ENCODE assay signal across 23 mouse cellular contexts in the genomic region with DNA sequence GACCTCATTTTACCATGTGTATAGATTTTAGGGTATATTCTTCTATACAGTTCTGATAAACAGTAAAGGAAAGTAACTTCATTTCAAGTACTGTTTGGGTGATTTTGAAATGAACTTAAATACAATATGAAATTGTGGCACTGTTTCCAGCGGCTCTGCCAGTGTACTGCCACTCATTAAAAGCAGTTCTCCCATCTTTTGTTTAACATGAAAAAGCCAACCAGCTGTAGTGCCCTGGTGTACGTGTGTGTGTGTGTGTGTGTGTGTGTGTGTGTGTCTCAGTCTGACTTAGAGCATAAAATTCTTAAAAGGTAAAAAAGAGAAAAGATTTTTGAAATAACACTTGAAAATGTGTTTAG. TPM values are rescaled to one million over a fixed set of nuclear protein-coding genes. Genes with fewer than 3 reads are reported as not detected.
DNase-seq lines count a peak whose midpoint lies in the region; ATAC-seq and TF ChIP-seq lines count a peak whose summit lies in the region.
"Had no signal": no experiment of that assay in that cellular context is flagged by ENCODE, and none has a peak within 500 bp of the region (broad histone marks: within the 10 kb centered on the region; RNA-seq: fewer than 3 reads in every experiment).

No protein-coding gene starts in this region.

- in situ Hi-C loops in CH12.LX (cut with MboI; ENCODE audit: low pct_ligation_motif_present, low pct_unique_long_range_greater_than_20kb, low sequenced_read_pairs): loop anchor here (25.0 kb wide), 1 partner anchor 817 kb away; no protein-coding TSS in a partner anchor

- dilution Hi-C loops in CH12.LX (cut with MboI; ENCODE audit: extremely low pct_ligation_motif_present, extremely low pct_unique_long_range_greater_than_20kb, low sequenced_read_pairs): no loop called here

- H3K9ac ChIP-seq in CH12.LX (ENCODE audit: insufficient read depth, low read depth): peak overlapping the region; percentile 40; the same call in 1 of the 2 replicates
- peak overlapping the region; percentile 53 for H3K9ac ChIP-seq in liver, embryonic 12.5 days
- no peak overlapping the region; the same call in 1 of the 2 replicates for H3K9ac ChIP-seq in liver, embryonic 16.5 days (ENCODE audit: low read depth, low read length)
- H3K9ac ChIP-seq: embryonic facial prominence, embryonic 13.5 days; heart, embryonic 12.5 days; hindbrain, embryonic 15.5 days had no signal

- no peak for ATAC-seq in erythroblast, adult 5-6 weeks (replicated peaks; ENCODE audit: low FRiP score, poor library complexity, severe bottlenecking)
- no peak for ATAC-seq in liver, embryonic 12.5 days
- no peak for ATAC-seq in liver, embryonic 16.5 days (ENCODE audit: low read depth)
- ATAC-seq: CD4-positive, CD25-positive, alpha-beta regulatory T cell, adult 4 months; forebrain, embryonic 16.5 days had no signal

- no peak overlapping the region for H3K27ac ChIP-seq in CH12.LX (ENCODE audit: insufficient read depth, low read depth)
- H3K27ac ChIP-seq in liver, embryonic 12.5 days: peak overlapping the region; percentile 78
- peak overlapping the region; percentile 58; the same call in 1 of the 2 replicates for H3K27ac ChIP-seq in liver, embryonic 16.5 days (ENCODE audit: low read length)
- H3K27ac ChIP-seq: embryonic facial prominence, embryonic 13.5 days; forebrain, embryonic 10.5 days; heart, adult 2 months; hindbrain, embryonic 15.5 days had no signal

- 57% methylated on average over 2 of the region's 2 CpGs for WGBS in liver, embryonic 12.5 days (ENCODE audit: insufficient replicate concordance)
- 58% methylated on average over 2 of the region's 2 CpGs for WGBS in liver, embryonic 16.5 days (ENCODE audit: insufficient replicate concordance)

- H3K36me3 ChIP-seq in erythroblast, embryonic 14.5 days (ENCODE audit: control insufficient read depth): no peaks in the 10 kb centered on the region
- H3K36me3 ChIP-seq in CH12.LX (replicated peaks in 1 of 2; ENCODE audit: control insufficient read depth in 1 of 2, insufficient read depth in 1 of 2, low read length in 1 of 2): no peaks in the 10 kb centered on the region
- H3K36me3 ChIP-seq in liver, embryonic 12.5 days: no peaks in the 10 kb centered on the region
- no peaks in the 10 kb centered on the region for H3K36me3 ChIP-seq in liver, embryonic 16.5 days (ENCODE audit: control insufficient read depth, insufficient read depth)
- H3K36me3 ChIP-seq: embryonic facial prominence, embryonic 13.5 days; heart, embryonic 12.5 days had no signal

- TF ChIP-seq EP300 in CH12.LX (IDR thresholded peaks at IDR 0.05; ENCODE audit: low read length): no peak

- TF ChIP-seq CTCF in CH12.LX (conservative IDR thresholded peaks at IDR 0.05 in 1 of 2, IDR thresholded peaks at IDR 0.05 in 1 of 2; ENCODE audit: low read depth in 2 of 2, low read length in 2 of 2): no peak

- peak overlapping the region; percentile 57 for H3K4me3 ChIP-seq in erythroblast, embryonic 14.5 days (replicated peaks)
- H3K4me3 ChIP-seq in CH12.LX (replicated peaks in 1 of 3; ENCODE audit: low read depth in 2 of 3, low read length in 2 of 3, poor library complexity in 1 of 3): peak overlapping the region in 2 of 3 experiments; percentile 27 to 55
- peak overlapping the region; percentile 40 for H3K4me3 ChIP-seq in liver, embryonic 12.5 days
- peak overlapping the region; percentile 28 for H3K4me3 ChIP-seq in liver, embryonic 16.5 days (ENCODE audit: low read depth, low read length)
- H3K4me3 ChIP-seq: embryonic facial prominence, embryonic 13.5 days; forebrain, embryonic 10.5 days; heart, adult 2 months; heart, embryonic 12.5 days; hindbrain, embryonic 15.5 days had no signal

- H3K4me1 ChIP-seq in erythroblast, embryonic 14.5 days (ENCODE audit: control insufficient read depth): peaks cover 37% of the 10 kb centered on the region
- peaks cover 9 to 60% of the 10 kb centered on the region in 2 experiments for H3K4me1 ChIP-seq in CH12.LX (ENCODE audit: control insufficient read depth in 1 of 2, insufficient read depth in 2 of 2)
- peaks cover 45% of the 10 kb centered on the region for H3K4me1 ChIP-seq in liver, embryonic 12.5 days
- peaks cover 9% of the 10 kb centered on the region for H3K4me1 ChIP-seq in liver, embryonic 16.5 days (ENCODE audit: control insufficient read depth, low read depth, low read length)

- H3K27me3 ChIP-seq in erythroblast, embryonic 14.5 days (ENCODE audit: control insufficient read depth): no peaks in the 10 kb centered on the region
- H3K27me3 ChIP-seq in CH12.LX (replicated peaks): no peaks in the 10 kb centered on the region
- no peaks in the 10 kb centered on the region for H3K27me3 ChIP-seq in liver, embryonic 12.5 days (replicated peaks)
- no peaks in the 10 kb centered on the region for H3K27me3 ChIP-seq in liver, embryonic 16.5 days (ENCODE audit: control insufficient read depth, insufficient read depth, low read depth, low read length)
- H3K27me3 ChIP-seq: embryonic facial prominence, embryonic 13.5 days; heart, embryonic 12.5 days; hindbrain, embryonic 15.5 days had no signal

- no peak for TF ChIP-seq POLR2A in CH12.LX (IDR thresholded peaks at IDR 0.05; ENCODE audit: low read depth, low read length)

- no peak for DNase-seq in CH12.LX (ENCODE audit: extremely low read depth)
- DNase-seq in heart, adult 8-10 months (ENCODE audit: low spot score): no peak
- no peak for DNase-seq in layer of hippocampus, adult 11-12 months (ENCODE audit: low spot score)
- DNase-seq: adrenal gland, adult 2 months; adrenal gland, postnatal 25 days; B cell, adult 2 months; cerebellum, adult 18-20 months; cerebellum, adult 9-11 months; cerebellum, postnatal 36 days; gastrocnemius, postnatal 14 days; heart, adult 2 months had no signal

- H3K79me2 ChIP-seq in CH12.LX (replicated peaks; ENCODE audit: control insufficient read depth, extremely low read depth, insufficient read depth, poor library complexity, severe bottlenecking): no peaks in the 10 kb centered on the region

- no peaks in the 10 kb centered on the region for H3K9me3 ChIP-seq in erythroblast, embryonic 14.5 days (ENCODE audit: control insufficient read depth, low read length)
- no peaks in the 10 kb centered on the region for H3K9me3 ChIP-seq in CH12.LX (replicated peaks; ENCODE audit: low read length)
- H3K9me3 ChIP-seq in liver, embryonic 12.5 days (replicated peaks): no peaks in the 10 kb centered on the region
- no peaks in the 10 kb centered on the region for H3K9me3 ChIP-seq in liver, embryonic 16.5 days (replicated peaks; ENCODE audit: control insufficient read depth, low read length)
- H3K9me3 ChIP-seq: embryonic facial prominence, embryonic 13.5 days; forebrain, embryonic 10.5 days; heart, embryonic 12.5 days; hindbrain, embryonic 15.5 days had no signal

- peak overlapping the region; percentile 67 for H3K4me2 ChIP-seq in CH12.LX (ENCODE audit: insufficient read depth, low read depth, poor library complexity, severe bottlenecking)
- H3K4me2 ChIP-seq in liver, embryonic 12.5 days: peak overlapping the region; percentile 65
- peak overlapping the region; percentile 51 for H3K4me2 ChIP-seq in liver, embryonic 16.5 days (ENCODE audit: low read depth, low read length)
- H3K4me2 ChIP-seq: embryonic facial prominence, embryonic 13.5 days; heart, embryonic 12.5 days; hindbrain, embryonic 15.5 days had no signal

- TF ChIP-seq RAD21 in CH12.LX (IDR thresholded peaks at IDR 0.05; ENCODE audit: low read depth, low read length): no peak

TF ChIP-seq in CH12.LX, 34 proteins besides CTCF, POLR2A, EP300 and RAD21:
- no peak for TF ChIP-seq USF2 (conservative IDR thresholded peaks at IDR 0.05; ENCODE audit: low read depth, low read length)
- TF ChIP-seq ZNF384 (IDR thresholded peaks at IDR 0.05; ENCODE audit: low read depth, low read length): no peak
- no peak for TF ChIP-seq MEF2A (IDR thresholded peaks at IDR 0.05; ENCODE audit: borderline replicate concordance, low read depth, low read length)
- TF ChIP-seq TBP (conservative IDR thresholded peaks at IDR 0.05; ENCODE audit: low read depth, low read length): no peak
- no peak for TF ChIP-seq UBTF (IDR thresholded peaks at IDR 0.05; ENCODE audit: low read depth, low read length)
- no peak for TF ChIP-seq CHD1 (IDR thresholded peaks at IDR 0.05; ENCODE audit: low read depth, low read length)
- TF ChIP-seq POLR2AphosphoS2 (IDR thresholded peaks at IDR 0.05; ENCODE audit: low read depth, low read length): no peak
- no peak for TF ChIP-seq E2F4 (IDR thresholded peaks at IDR 0.05; ENCODE audit: insufficient replicate concordance, low read depth, low read length)
- TF ChIP-seq MAFK (IDR thresholded peaks at IDR 0.05; ENCODE audit: insufficient replicate concordance, low read length): no peak
- TF ChIP-seq JUN (IDR thresholded peaks at IDR 0.05; ENCODE audit: insufficient read depth, low read depth, low read length): no peak
- TF ChIP-seq ETS1 (conservative IDR thresholded peaks at IDR 0.05; ENCODE audit: low read depth, low read length): no peak
- TF ChIP-seq MAZ (IDR thresholded peaks at IDR 0.05; ENCODE audit: low read depth, low read length): no peak
- no peak for TF ChIP-seq CHD2 (IDR thresholded peaks at IDR 0.05; ENCODE audit: low read length)
- TF ChIP-seq USF1 (IDR thresholded peaks at IDR 0.05; ENCODE audit: low read depth, low read length): no peak

RNA-seq across cellular contexts. Expression of a gene that starts 57.9 kb away (rescaled TPM):
- not detected in 2 replicates for polyA plus RNA-seq in erythroblast, embryonic 14.5 days (2012)
- not detected in 2 replicates for total RNA-seq in erythroblast, adult 5-6 weeks (2015; ENCODE audit: low replicate concordance)
- total RNA-seq in erythroblast, adult 5-6 weeks (2017; ENCODE audit: low replicate concordance): not detected in 2 replicates
- total RNA-seq in CH12.LX (2012; rRNA removed): 0.50 and 1.4 TPM in 2 replicates
- 0.09 and 0.15 TPM in 2 replicates for total RNA-seq in CH12.LX (2014; rRNA removed)
- not detected in 2 replicates for polyA plus RNA-seq in CH12.LX (2012; ENCODE audit: insufficient read length, low read depth)
- 0.12 TPM in 1 of 2 replicates, not detected in the other for polyA plus RNA-seq in liver, embryonic 12.5 days (2016; fragmentation: Nextera tagmentation; extraction: Ambion mirVana)
- 0.04 TPM in 1 of 2 replicates, not detected in the other for polyA plus RNA-seq in liver, embryonic 16.5 days (2015; fragmentation: Nextera tagmentation; extraction: Ambion mirVana)
- total RNA-seq in heart, adult 8-10 months (2022): under 1 TPM in 2 of 4 experiments, not detected in 2; 0.11 to 0.12 TPM
- total RNA-seq: gastrocnemius, adult 18-20 months; gastrocnemius, postnatal 14 days; heart, postnatal 25 days had no signal
